Mouse (Mus musculus) testis, adult 2 months (tissue): ENCODE results near the gene Wdr93. TPM values are rescaled to one million over a fixed set of nuclear protein-coding genes. Genes with fewer than 3 reads are reported as not detected.
A peak's percentile ranks its signal among the peaks of the same experiment; 100 is the strongest.

Experiments used
- H3K27ac ChIP-seq: fragments of 200-500 bp; 2 replicates; pipeline ENCODE4 v1.5.1; 2012; ENCODE audit warnings: low read depth, low read length; ENCODE audit not compliant: control insufficient read depth, insufficient read depth
- H3K27me3 ChIP-seq: fragments of 200-500 bp; 2 replicates; pipeline ENCODE4 v1.6.1; 2012; ENCODE audit warnings: mild to moderate bottlenecking, low read length, moderate library complexity; ENCODE audit not compliant: control insufficient read depth, insufficient read depth
- H3K36me3 ChIP-seq: fragments of 200-500 bp; 2 replicates; pipeline ENCODE4 v1.6.1; 2012; ENCODE audit warnings: mild to moderate bottlenecking, low read length; ENCODE audit not compliant: control insufficient read depth, insufficient read depth
- H3K4me1 ChIP-seq: fragments of 200-500 bp; 2 replicates; pipeline ENCODE4 v1.6.1; 2012; ENCODE audit warnings: low read length; ENCODE audit not compliant: control insufficient read depth, insufficient read depth
- H3K4me3 ChIP-seq: fragments of 200-500 bp; 2 replicates; pipeline ENCODE4 v1.5.1; 2012; ENCODE audit warnings: low read depth, mild to moderate bottlenecking, low read length, moderate library complexity, mixed read lengths; ENCODE audit not compliant: control insufficient read depth
- CTCF ChIP-seq: fragments of 200-500 bp; IDR thresholded peaks from 2 replicates; pipeline ENCODE4 v1.5.1; 2012; ENCODE audit warnings: low read depth, mild to moderate bottlenecking, inconsistent platforms, low read length, moderate library complexity; ENCODE audit not compliant: control insufficient read depth, insufficient read depth, insufficient replicate concordance
- POLR2A ChIP-seq: fragments of 200-500 bp; IDR thresholded peaks from 2 replicates; pipeline ENCODE4 v1.6.1; 2012; ENCODE audit warnings: low read depth, mild to moderate bottlenecking, inconsistent platforms, low read length, moderate library complexity; ENCODE audit not compliant: control insufficient read depth
- polyA plus RNA-seq: library from polyadenylated mRNA; depleted of rRNA; stranded (reverse); fragments of >200 nt; gene quantifications from 2 replicates; pipeline ENCODE4 v1.2.3, GENCODE M21; 2012

The Wdr93 gene
- polyA plus RNA-seq, 1 experiment = 36.9 TPM

DNA sequence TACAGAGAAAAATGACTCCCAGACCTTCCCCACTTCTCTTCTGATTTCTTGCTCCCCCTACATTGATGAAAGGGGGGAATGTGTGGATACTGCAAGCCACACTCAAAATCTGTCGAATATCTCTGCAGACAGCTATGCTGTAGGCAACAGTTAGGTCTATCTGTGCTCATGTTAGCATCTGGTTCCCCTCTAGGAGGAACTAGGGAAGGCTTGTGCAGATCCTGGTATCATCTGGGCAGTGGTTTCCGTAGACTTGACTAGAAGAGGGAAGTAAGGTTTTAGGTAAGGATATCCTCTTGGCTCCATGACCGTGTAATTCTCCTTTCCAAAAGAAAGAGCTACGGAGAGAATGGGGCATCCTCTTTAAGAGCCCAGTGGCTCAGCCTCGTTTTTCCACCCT lies 1.6 kb downstream of the Wdr93 start:
- H3K27me3 ChIP-seq = no peaks in the 10 kb centered on the region
- TF ChIP-seq POLR2A (no peak), CTCF (no peak)
- no peak overlapping the region for H3K4me3 ChIP-seq
- no peak overlapping the region for H3K27ac ChIP-seq
- H3K4me1 ChIP-seq = peaks cover 2% of the 10 kb centered on the region
- no peaks in the 10 kb centered on the region; the same call in 1 of the 2 replicates for H3K36me3 ChIP-seq

DNA sequence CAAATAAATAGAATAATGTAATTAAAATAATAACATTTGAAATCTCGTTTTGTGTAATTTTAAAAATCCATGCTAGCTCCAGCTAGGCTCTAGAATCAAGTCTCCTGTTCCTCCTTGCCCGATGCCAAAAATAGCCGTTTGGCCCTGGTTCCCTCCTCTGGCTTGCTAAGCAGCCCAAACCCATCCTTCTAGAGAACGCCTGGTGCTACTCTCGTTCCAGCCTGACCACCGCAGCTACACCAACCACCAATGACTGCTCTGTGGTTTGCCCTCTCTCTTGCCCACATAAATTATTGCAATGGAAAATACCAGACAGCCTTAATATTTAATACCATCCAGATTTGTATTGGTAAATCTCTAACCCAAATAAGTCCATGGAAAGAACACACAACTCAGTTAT lies 4.7 kb downstream of the Wdr93 start:
- no peaks in the 10 kb centered on the region; the same call in 1 of the 2 replicates for H3K36me3 ChIP-seq
- H3K4me3 ChIP-seq = no peak overlapping the region
- peaks cover 2% of the 10 kb centered on the region for H3K4me1 ChIP-seq
- TF ChIP-seq CTCF (no peak), POLR2A (no peak)
- H3K27me3 ChIP-seq = no peaks in the 10 kb centered on the region
- no peak overlapping the region for H3K27ac ChIP-seq

DNA sequence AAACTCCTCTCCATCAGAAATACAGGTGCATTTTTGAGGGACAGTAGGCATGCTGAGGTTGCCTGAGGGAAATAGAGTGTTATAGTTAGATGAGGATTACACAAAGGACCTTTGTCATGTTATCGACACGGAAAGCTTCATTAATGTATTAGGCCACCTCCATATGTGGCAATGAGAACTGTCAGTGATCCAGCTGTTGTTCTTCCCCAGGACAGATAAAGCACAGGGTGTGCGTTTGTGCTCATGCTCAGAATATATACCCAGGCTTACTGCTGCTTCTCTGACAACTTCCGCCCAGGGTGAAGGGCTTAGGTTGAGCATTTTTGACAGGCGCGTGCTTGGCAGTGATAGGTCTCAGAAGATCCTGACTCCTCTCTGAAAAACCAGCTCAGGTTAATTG lies 6.5 kb downstream of the Wdr93 start:
- Histone ChIP-seq H3K27me3 (no peaks in the 10 kb centered on the region), H3K36me3 (no peaks in the 10 kb centered on the region), H3K4me3 (no peak overlapping the region), H3K4me1 (no peaks in the 10 kb centered on the region), H3K27ac (no peak overlapping the region)
- TF ChIP-seq POLR2A = no peak
- TF ChIP-seq CTCF = no peak

DNA sequence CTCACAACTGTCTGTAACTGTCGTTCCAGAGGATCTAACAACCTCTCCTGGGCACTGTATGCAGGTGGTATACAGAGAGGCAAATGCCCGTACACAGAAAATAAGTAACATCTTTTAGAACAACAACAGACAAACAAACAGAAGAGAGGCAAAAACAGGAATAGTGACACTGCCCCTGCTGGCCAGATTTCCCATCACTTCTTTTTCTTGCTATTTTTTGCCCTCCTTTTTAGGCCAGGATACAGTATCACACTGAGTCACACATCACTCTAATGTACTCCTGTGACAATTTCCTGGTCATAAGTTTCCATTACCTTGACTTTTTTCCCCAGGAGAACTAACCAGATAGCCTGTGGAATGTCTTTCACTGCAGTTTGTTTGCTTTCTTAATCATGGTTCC lies 13.4 kb downstream of the Wdr93 start:
- peak overlapping the region; percentile 43; the same call in 1 of the 2 replicates for H3K27ac ChIP-seq
- no peaks in the 10 kb centered on the region for H3K36me3 ChIP-seq
- TF ChIP-seq POLR2A = no peak
- no peak for TF ChIP-seq CTCF
- H3K4me3 ChIP-seq = no peak overlapping the region
- no peaks in the 10 kb centered on the region for H3K4me1 ChIP-seq
- no peaks in the 10 kb centered on the region for H3K27me3 ChIP-seq

DNA sequence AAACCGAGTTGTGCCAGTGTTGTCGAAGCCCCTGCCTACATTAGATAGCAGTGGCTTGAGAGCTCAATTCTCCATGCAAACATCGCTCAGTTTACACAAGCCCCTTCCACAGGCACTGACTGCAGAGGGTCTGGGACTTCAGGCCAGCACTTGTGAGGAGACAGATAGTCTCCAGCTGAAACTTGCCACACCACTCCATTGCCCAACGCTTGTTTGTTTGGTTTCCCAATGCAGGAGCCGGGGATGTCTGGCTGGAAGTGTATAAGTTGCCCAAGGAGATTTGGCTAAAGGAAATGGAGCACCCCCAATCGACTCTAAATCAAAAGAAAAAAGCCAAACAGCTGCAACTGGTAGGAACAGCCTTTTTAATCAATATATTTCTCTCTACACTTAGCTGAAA lies 15.2 kb downstream of the Wdr93 start:
- H3K4me3 ChIP-seq = no peak overlapping the region
- no peak overlapping the region for H3K27ac ChIP-seq
- H3K4me1 ChIP-seq = no peaks in the 10 kb centered on the region
- no peaks in the 10 kb centered on the region for H3K27me3 ChIP-seq
- no peaks in the 10 kb centered on the region for H3K36me3 ChIP-seq
- TF ChIP-seq POLR2A (no peak), CTCF (no peak)

DNA sequence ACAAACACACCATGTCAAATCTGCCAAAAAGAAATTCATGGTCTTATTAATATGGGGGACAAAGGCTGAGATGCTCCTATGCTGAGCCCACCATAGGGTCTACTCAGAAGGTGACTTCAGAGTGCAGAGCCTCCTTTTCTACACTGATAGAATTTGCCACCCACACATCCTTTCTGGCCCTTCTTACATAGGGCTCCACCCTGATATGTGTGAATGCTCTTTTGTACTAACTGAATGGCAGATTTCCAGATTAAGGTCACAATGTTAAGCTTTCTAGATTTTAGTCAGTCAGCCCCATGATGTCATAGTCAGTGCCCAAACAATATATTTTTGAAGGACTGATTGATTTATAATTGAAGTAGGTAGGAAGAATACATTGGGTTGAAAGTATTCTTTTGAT lies 16.8 kb downstream of the Wdr93 start:
- Histone ChIP-seq H3K27me3 (no peaks in the 10 kb centered on the region), H3K27ac (no peak overlapping the region), H3K4me3 (no peak overlapping the region), H3K36me3 (no peaks in the 10 kb centered on the region), H3K4me1 (no peaks in the 10 kb centered on the region)
- no peak for TF ChIP-seq CTCF
- no peak for TF ChIP-seq POLR2A

DNA sequence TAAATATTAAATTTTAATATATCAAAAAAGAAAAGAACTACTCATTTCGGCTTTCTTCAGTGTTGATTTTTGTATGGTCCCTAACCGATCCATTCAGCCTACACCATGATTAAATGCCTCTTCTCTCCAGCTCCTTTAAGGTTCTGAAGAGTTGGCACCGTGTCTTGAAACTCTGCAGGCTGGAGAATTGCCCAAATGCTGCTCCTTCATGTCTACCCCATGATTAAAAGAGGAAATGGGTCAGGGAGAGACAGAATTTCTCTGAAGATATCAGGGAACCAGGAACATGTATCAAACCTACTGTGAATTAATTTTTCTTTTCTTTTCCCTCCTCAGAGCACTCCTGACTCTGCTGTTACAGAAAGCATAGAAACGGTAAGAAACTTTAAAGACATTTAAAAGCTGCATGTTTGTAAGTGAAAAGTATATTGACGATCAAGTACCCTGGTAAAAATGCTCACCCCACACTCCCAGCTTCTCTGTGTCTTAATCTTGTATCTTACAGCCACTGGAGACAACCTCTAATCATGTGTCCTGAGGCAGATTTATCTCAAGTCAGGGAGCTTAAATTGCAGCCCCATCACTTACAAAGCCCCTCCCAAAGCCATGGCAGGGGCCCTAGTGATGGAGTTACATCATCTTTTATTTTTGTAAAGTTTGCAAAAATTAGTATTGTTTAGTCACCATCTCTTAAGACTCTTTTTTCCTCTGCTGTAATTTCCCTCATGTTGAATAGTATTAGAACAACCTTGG lies 18.3 kb downstream of the Wdr93 start:
- Histone ChIP-seq H3K27ac (no peak overlapping the region), H3K36me3 (no peaks in the 10 kb centered on the region), H3K27me3 (no peaks in the 10 kb centered on the region), H3K4me1 (no peaks in the 10 kb centered on the region), H3K4me3 (no peak overlapping the region)
- no peak for TF ChIP-seq CTCF

DNA sequence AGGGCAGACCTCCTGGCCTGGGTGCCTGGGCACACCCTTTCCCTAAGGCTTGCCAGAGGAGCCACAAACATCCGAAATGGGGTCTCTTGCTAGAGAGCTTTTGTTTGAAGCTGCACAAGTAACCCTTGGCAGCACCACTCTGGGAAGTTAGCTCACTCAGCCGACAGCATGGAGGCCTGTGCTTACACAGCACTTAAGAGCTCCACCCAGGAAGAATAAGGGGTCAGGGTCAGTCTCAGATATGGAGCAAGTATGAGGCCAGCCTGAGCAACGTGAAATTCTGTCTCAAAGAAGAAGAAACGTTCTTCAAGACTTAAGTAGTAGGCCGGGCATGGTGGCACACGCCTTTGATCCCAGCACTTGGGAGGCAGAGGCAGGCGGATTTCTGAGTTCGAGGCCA lies 19.1 kb downstream of the Wdr93 start:
- no peaks in the 10 kb centered on the region for H3K36me3 ChIP-seq
- no peaks in the 10 kb centered on the region for H3K27me3 ChIP-seq
- H3K4me1 ChIP-seq = no peaks in the 10 kb centered on the region
- H3K27ac ChIP-seq = no peak overlapping the region
- no peak overlapping the region for H3K4me3 ChIP-seq
- TF ChIP-seq CTCF (no peak), POLR2A (no peak)
